Mouse (Mus musculus) limb, embryonic 11.5 days (tissue): Measurements from ENCODE around the gene Aldh1l1. TPM values are rescaled to one million over a fixed set of nuclear protein-coding genes. Genes with fewer than 3 reads are reported as not detected.

Experiments used
- ATAC-seq: fragments of 200-750 bp; cut with Nextera tagmentation; 2 replicates; pipeline ENCODE4 v1.8.0; 2017; ENCODE audit warnings: low read depth; ENCODE audit not compliant: insufficient number of reproducible peaks, low FRiP score, low TSS enrichment
- DNase-seq: peaks from one replicate; pipeline ENCODE4 v3.0.0-alpha.2; 2015; ENCODE audit warnings: low spot score
- H3K27ac ChIP-seq: fragments of 300-500 bp; sonication (generic); replicated peaks from 2 replicates; pipeline ENCODE4 v1.5.1; 2014; ENCODE audit warnings: low read depth, mild to moderate bottlenecking, low read length
- H3K27me3 ChIP-seq: fragments of 300-500 bp; sonication (generic); 2 replicates; pipeline ENCODE4 v1.6.1; 2014; ENCODE audit warnings: mild to moderate bottlenecking, low read length, mixed read lengths; ENCODE audit not compliant: control insufficient read depth, insufficient read depth
- H3K36me3 ChIP-seq: fragments of 300-500 bp; sonication (generic); 2 replicates; pipeline ENCODE4 v1.6.1; 2014; ENCODE audit warnings: mild to moderate bottlenecking, low read length, moderate library complexity, mixed read lengths; ENCODE audit not compliant: control insufficient read depth, insufficient read depth
- H3K4me1 ChIP-seq: fragments of 300-500 bp; sonication (generic); 2 replicates; pipeline ENCODE4 v1.6.1; 2014; ENCODE audit warnings: low read length, mixed read lengths; ENCODE audit not compliant: control insufficient read depth, insufficient read depth
- H3K4me2 ChIP-seq: fragments of 300-500 bp; sonication (generic); 2 replicates; pipeline ENCODE4 v1.6.1; 2014; ENCODE audit warnings: low read depth, mild to moderate bottlenecking, moderate library complexity; ENCODE audit not compliant: severe bottlenecking
- H3K4me3 ChIP-seq: fragments of 300-500 bp; sonication (generic); 2 replicates; pipeline ENCODE4 v1.5.1; 2014; ENCODE audit warnings: low read depth, low read length
- H3K9ac ChIP-seq: fragments of 300-500 bp; sonication (generic); 2 replicates; pipeline ENCODE4 v1.6.1; 2014; ENCODE audit warnings: mild to moderate bottlenecking, low read length
- H3K9me3 ChIP-seq: fragments of 300-500 bp; sonication (generic); 2 replicates; pipeline ENCODE4 v1.6.1; 2016; ENCODE audit warnings: low read length; ENCODE audit not compliant: control insufficient read depth
- WGBS: fragments of 180-500 bp; shearing (Covaris S2); extraction: QIAGEN DNeasy Blood & Tissue Kit; methylation state at CpG from one replicate; pipeline ENCODE4 v1.1.7; 2014; 5-methylcytosine and 5-hydroxymethylcytosine counted together
- polyA plus RNA-seq: library from polyadenylated mRNA; unstranded; fragments of >200 nt; fragmentation: Nextera tagmentation; extraction: Ambion mirVana; gene quantifications from 2 replicates; pipeline ENCODE4 v1.2.1, GENCODE M21; 2014

The Aldh1l1 gene
- polyA plus RNA-seq, 1 experiment from 2014 or later: 0.57 TPM

DNA sequence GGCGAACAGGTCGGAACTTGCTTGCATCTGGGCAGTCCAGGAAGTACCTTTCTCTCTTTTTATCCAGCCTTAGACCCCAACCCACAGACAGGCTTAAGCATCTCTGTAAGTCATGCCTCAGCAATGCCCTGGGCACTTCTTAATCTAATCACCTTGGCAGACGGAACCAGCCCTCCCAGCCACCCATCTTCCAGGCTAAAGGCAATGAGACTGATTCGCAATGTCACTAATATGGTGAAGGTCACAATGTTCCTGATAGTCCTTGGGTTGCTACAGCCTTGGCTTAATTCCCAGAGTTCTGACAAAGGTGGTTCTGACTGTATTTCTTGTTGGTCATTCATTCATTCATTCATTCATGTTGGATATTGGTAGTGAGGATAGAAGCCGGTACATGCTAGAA lies 124.0 kb downstream of the Aldh1l1 start:
- no peak for ATAC-seq
- Histone ChIP-seq H3K36me3 (no peaks in the 10 kb centered on the region), H3K27me3 (no peaks in the 10 kb centered on the region), H3K4me2 (no peak overlapping the region), H3K4me3 (no peak overlapping the region), H3K27ac (no peak overlapping the region), H3K9ac (no peak overlapping the region), H3K4me1 (peaks cover 1% of the 10 kb centered on the region; the same call in 1 of the 2 replicates), H3K9me3 (no peaks in the 10 kb centered on the region)
- DNase-seq: no peak
- 91% methylated on average over 5 of the region's 5 CpGs for WGBS

DNA sequence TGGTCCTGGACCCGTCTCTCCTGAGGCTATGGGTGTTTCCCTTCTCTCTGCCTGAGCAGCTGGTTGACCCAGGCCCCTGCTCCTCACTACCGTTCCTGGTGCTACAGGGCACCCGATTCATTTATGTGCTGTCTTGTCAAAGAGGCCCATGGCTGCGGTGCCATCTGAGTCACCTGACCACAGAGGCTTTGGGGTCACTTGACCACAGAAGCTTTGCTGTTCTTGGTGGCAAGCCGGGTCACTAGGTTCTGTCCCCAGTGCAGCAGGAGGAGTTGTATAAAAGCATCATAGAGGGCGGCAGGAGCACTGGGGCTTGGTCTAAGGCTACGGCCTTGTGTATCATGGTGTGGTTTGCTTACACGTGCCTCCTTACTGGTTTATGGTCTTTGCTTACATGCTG lies 127.0 kb downstream of the Aldh1l1 start:
- H3K9ac ChIP-seq: no peak overlapping the region
- DNase-seq (no peak), ATAC-seq (no peak)
- H3K4me3 ChIP-seq: no peak overlapping the region
- H3K27me3 ChIP-seq: no peaks in the 10 kb centered on the region
- WGBS: 72% methylated on average over 8 of the region's 8 CpGs
- H3K36me3 ChIP-seq: no peaks in the 10 kb centered on the region
- H3K9me3 ChIP-seq: no peaks in the 10 kb centered on the region
- H3K4me1 ChIP-seq: no peaks in the 10 kb centered on the region
- H3K27ac ChIP-seq: no peak overlapping the region
- no peak overlapping the region for H3K4me2 ChIP-seq

DNA sequence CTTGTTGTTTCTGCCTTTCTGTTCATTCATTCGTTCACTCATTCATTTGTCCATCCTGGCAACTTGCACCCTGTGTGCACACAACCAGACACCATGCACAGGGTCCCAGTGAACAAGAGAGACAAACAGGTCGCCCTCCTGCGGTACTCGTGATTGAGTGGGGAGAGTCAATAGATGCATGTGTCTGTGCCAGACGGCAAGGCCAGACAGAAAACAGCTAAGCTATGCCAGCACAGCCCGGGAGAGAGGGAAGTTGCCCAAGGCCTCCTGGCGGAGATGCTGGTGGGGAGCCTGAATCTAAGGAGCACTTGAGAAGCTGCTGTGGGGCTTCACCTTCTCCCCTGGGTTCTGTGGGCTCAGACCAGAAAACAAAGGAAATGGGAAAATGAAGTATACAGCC lies 129.1 kb downstream of the Aldh1l1 start:
- Histone ChIP-seq H3K9ac (no peak overlapping the region), H3K27me3 (no peaks in the 10 kb centered on the region), H3K4me2 (no peak overlapping the region), H3K9me3 (no peaks in the 10 kb centered on the region), H3K4me1 (no peaks in the 10 kb centered on the region), H3K27ac (no peak overlapping the region), H3K36me3 (no peaks in the 10 kb centered on the region), H3K4me3 (no peak overlapping the region)
- DNase-seq (no peak), ATAC-seq (no peak)
- WGBS: 79% methylated on average over 7 of the region's 7 CpGs

DNA sequence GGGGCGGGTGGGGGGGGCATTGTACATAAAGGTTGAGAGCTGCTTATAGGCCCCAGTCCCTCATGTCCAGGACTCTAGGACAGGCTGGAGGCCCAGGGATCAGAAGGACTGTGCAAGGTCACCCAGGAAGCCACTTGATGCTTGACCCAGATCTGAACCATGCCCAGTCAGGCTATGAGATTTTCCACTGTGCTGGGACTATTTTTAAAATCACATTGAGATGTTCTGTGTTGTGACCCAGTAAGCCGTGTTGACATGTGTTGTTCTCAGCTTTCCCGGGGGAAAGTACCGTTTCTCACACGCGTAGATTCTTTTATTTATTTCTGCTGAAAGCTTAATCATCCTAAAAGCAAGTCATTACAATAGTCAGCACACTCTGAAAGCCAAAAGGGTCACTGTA lies 129.8 kb downstream of the Aldh1l1 start:
- no peak for DNase-seq
- Histone ChIP-seq H3K27ac (no peak overlapping the region), H3K36me3 (no peaks in the 10 kb centered on the region), H3K4me2 (no peak overlapping the region), H3K4me1 (no peaks in the 10 kb centered on the region), H3K27me3 (no peaks in the 10 kb centered on the region), H3K9me3 (no peaks in the 10 kb centered on the region), H3K4me3 (no peak overlapping the region), H3K9ac (no peak overlapping the region)
- no peak for ATAC-seq
- 86% methylated on average over 6 of the region's 6 CpGs for WGBS

DNA sequence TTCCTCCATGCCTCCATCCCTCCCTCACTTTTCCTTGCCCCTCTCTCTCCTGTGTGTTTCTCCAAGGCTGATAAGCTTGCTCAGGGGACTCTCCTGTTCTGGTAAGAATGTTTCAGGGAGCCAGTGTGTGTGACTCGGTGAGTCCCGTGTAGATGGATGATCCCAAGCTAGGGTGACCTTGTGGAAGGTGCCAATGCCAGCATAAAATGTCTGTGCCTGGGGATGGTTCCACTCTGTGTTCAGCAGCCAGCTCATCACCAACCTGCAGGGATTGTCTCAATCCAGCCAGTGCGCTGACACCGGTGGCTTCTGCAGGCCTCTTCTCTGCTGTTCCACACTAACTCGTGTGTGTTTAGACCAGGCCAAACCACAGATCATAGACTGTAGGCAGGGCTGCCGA lies 130.3 kb downstream of the Aldh1l1 start:
- Histone ChIP-seq H3K9ac (no peak overlapping the region), H3K4me1 (no peaks in the 10 kb centered on the region), H3K4me2 (no peak overlapping the region), H3K9me3 (no peaks in the 10 kb centered on the region), H3K4me3 (no peak overlapping the region), H3K36me3 (no peaks in the 10 kb centered on the region), H3K27me3 (no peaks in the 10 kb centered on the region), H3K27ac (no peak overlapping the region)
- ATAC-seq: no peak
- WGBS: 91% methylated on average over 6 of the region's 6 CpGs
- no peak for DNase-seq

DNA sequence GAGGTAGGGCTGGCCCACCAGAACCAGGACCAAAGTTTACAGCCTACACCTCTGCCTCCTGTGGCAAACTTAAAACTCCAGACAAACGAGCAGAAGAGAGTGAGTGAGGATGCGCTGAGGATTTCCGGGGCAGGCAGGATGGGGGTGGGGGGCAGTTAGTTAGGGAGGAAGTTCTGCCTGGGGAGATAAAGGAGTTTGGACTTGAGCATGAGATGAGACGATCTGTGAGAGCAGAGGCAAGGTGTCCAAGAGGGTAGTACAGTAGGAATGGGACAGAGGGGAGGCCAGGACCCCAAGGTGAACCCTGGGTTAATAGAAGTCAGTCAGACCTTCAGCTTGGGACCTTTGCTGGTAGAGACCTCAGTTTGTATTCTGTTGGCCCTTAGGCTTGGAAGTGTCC lies 132.0 kb downstream of the Aldh1l1 start:
- Histone ChIP-seq H3K4me2 (no peak overlapping the region), H3K36me3 (no peaks in the 10 kb centered on the region), H3K4me1 (no peaks in the 10 kb centered on the region), H3K27ac (no peak overlapping the region), H3K9ac (no peak overlapping the region), H3K27me3 (no peaks in the 10 kb centered on the region), H3K9me3 (no peaks in the 10 kb centered on the region), H3K4me3 (no peak overlapping the region)
- 78% methylated on average over 4 of the region's 4 CpGs for WGBS
- ATAC-seq (no peak), DNase-seq (no peak)

DNA sequence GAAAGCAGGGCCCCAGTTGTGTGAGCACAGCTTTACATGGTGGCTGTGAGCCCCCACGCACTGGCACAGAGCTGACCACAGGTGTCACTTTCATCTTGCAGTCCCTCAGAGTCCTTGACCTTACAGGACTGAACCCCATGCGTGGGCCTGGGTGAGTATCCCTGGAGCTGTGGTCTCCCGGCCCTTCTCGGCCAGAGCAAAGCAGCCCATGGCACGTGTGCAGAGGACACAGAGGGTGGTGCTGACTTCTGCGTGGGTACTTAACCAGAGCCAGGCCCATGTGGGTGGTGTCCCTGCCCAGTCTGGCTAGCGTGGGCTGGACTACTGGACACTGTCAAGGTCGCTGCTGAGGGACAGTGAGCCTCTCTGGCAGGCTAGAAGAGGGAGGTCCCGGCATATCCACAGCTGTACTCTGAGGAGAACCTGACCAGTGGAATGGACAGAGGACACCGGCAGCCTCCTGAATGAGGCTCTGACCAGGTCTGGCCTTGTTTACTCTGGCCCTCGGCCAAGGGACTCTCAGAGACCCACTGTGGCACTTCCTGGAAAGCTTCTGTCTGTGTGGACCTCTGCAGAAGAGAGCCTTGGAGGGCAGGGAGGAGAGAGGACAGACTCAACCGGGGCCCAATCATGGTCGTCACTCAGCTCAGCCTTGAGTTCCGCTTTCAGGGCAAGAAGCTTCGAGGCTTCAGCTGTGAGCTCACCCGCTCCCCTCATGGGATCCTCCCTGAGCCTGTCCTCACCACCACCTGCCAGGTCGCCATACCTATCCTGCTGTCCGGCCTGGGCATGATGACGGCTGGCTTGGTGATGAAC lies 132.8 kb downstream of the Aldh1l1 start:
- no peaks in the 10 kb centered on the region for H3K27me3 ChIP-seq
- no peak overlapping the region for H3K4me3 ChIP-seq
- DNase-seq: no peak
- H3K4me2 ChIP-seq: no peak overlapping the region
- ATAC-seq: peak; percentile 17; the same call in 1 of the 2 replicates
- no peaks in the 10 kb centered on the region for H3K36me3 ChIP-seq
- no peaks in the 10 kb centered on the region for H3K9me3 ChIP-seq
- no peaks in the 10 kb centered on the region for H3K4me1 ChIP-seq
- no peak overlapping the region for H3K9ac ChIP-seq
- 85% methylated on average over 19 of the region's 19 CpGs for WGBS
- H3K27ac ChIP-seq: no peak overlapping the region

DNA sequence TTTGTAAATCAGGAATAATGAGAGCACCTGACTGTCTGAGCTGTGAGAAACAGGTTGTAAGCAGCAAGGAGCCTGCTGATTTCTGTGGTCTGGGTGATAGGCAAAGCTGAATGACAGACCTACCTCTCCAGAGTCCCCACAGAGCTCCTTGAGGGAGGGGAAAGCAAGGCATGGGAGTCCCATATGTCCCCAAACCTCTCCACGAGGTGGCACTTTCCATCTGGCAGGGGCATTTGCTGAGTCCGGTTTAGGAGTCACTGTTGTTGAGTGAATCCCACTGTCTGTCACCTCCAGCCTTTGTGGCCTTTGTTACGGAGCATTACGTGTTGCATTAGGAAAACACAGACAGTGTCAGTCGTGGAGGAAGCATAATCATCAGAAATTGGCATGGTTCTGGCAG lies 133.7 kb downstream of the Aldh1l1 start:
- Histone ChIP-seq H3K27ac (no peak overlapping the region), H3K9ac (no peak overlapping the region), H3K4me1 (no peaks in the 10 kb centered on the region), H3K4me2 (no peak overlapping the region), H3K4me3 (no peak overlapping the region), H3K36me3 (no peaks in the 10 kb centered on the region), H3K27me3 (no peaks in the 10 kb centered on the region), H3K9me3 (no peaks in the 10 kb centered on the region)
- 77% methylated on average over 5 of the region's 5 CpGs for WGBS
- DNase-seq (no peak), ATAC-seq (no peak)
